Mouse (Mus musculus) megakaryocyte, embryonic 14.5 days (primary cell): ENCODE measurements around the gene Tubb4b.

Experiments
- FLI1 ChIP-seq: IDR thresholded peaks from 2 replicates; pipeline ENCODE4 v1.6.1; 2012; ENCODE audit warnings: low read length, inconsistent platforms, mixed read lengths
- GATA1 ChIP-seq: IDR thresholded peaks from 3 replicates; pipeline ENCODE4 v1.6.1; 2012; ENCODE audit warnings: mixed read lengths, low read length, inconsistent platforms, borderline replicate concordance

DNA sequence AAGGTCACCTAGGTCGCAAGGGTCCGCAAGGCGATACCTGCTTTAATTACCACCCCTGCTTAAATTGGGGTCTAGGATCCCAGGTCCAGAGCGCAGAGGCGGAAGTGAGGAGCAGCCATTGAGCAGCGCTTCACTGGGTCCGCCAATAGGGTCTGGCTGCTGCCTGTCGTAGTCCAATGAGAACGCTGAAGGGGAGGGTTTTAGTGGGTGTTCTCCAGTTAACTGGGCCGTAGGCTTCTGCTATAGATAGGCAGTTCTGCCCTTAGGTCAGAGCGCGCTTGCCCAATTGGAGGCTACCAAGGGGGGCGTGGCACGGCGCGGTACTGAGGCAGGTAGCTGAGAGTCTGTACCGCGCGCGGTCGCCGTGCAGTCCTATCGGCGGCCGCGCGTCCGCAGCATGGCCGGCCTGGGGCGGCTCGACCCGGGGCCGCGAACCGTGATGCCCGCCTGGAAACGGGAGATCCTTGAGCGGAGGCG lies 37.8 kb upstream of the Tubb4b start, which contains the start of gene Tprn:
- TF ChIP-seq GATA1, result no peak
- no peak for TF ChIP-seq FLI1
